Mouse (Mus musculus) ES-Bruce4 (cell line): ENCODE measurements at regions not wholly inside any gene's neighbourhood (a gene's known extent, or its start where the extent isn't known, plus 50 kb on each side); places are given as distances from the start of the nearest gene placed in this dataset.

ENCODE experiments used
- H3K27ac ChIP-seq: 2 replicates; pipeline ENCODE4 v1.5.1; 2012; ENCODE audit warnings: low read length, inconsistent platforms; ENCODE audit not compliant: insufficient read depth
- H3K27me3 ChIP-seq: 2 replicates; pipeline ENCODE4 v1.6.1; 2012; ENCODE audit warnings: mild to moderate bottlenecking, low read length, inconsistent platforms; ENCODE audit not compliant: control insufficient read depth, poor library complexity, insufficient read depth, severe bottlenecking
- H3K36me3 ChIP-seq: 2 replicates; pipeline ENCODE4 v1.6.1; 2012; ENCODE audit warnings: inconsistent platforms, mild to moderate bottlenecking, low read length, moderate library complexity; ENCODE audit not compliant: control insufficient read depth, poor library complexity, insufficient read depth, severe bottlenecking
- H3K4me1 ChIP-seq: one replicate; pipeline ENCODE4 v1.8.1; 2011; ENCODE audit warnings: low read length; ENCODE audit not compliant: control insufficient read depth, insufficient read depth
- H3K4me3 ChIP-seq: 2 replicates; pipeline ENCODE4 v1.5.1; 2011; ENCODE audit warnings: low read depth, mild to moderate bottlenecking, low read length
- H3K9ac ChIP-seq: 2 replicates; pipeline ENCODE4 v1.6.1; 2012; ENCODE audit warnings: low read depth, mild to moderate bottlenecking, inconsistent platforms; ENCODE audit not compliant: poor library complexity, severe bottlenecking
- H3K9me3 ChIP-seq: replicated peaks from 2 replicates; pipeline ENCODE4 v1.6.1; 2012; ENCODE audit warnings: mild to moderate bottlenecking, low read length, inconsistent platforms; ENCODE audit not compliant: control insufficient read depth, poor library complexity, insufficient read depth, severe bottlenecking
- CTCF ChIP-seq: IDR thresholded peaks from one replicate; pipeline ENCODE4 v1.8.1; 2011; ENCODE audit warnings: low read depth, low read length
- EP300 ChIP-seq: IDR thresholded peaks from 2 replicates; pipeline ENCODE4 v1.6.1; 2011; ENCODE audit warnings: low read depth, low read length; ENCODE audit not compliant: insufficient read depth
- POLR2A ChIP-seq: IDR thresholded peaks from one replicate; pipeline ENCODE4 v1.8.1; 2011; ENCODE audit warnings: low read length; ENCODE audit not compliant: insufficient read depth

GRCm38 (mm10) chr17:51362801-51363200 is 183.6 kb upstream of the Tbc1d5 start:
- Histone ChIP-seq H3K9ac (no peak overlapping the region), H3K27me3 (no peaks in the 10 kb centered on the region), H3K27ac (no peak overlapping the region), H3K36me3 (no peaks in the 10 kb centered on the region), H3K4me3 (no peak overlapping the region), H3K4me1 (no peaks in the 10 kb centered on the region), H3K9me3 (no peaks in the 10 kb centered on the region)
- TF ChIP-seq CTCF = no peak
- no peak for TF ChIP-seq POLR2A
- TF ChIP-seq EP300 = no peak

- no peaks in the 10 kb centered on the region for H3K36me3 ChIP-seq
- no peaks in the 10 kb centered on the region for H3K27me3 ChIP-seq
- no peaks in the 10 kb centered on the region for H3K4me1 ChIP-seq
- no peak overlapping the region for H3K9ac ChIP-seq
- no peak for TF ChIP-seq EP300
- H3K27ac ChIP-seq = no peak overlapping the region
- no peak overlapping the region for H3K4me3 ChIP-seq
- no peaks in the 10 kb centered on the region for H3K9me3 ChIP-seq
Measured at GRCm38 (mm10) chr17:51362271-51362670, 183.1 kb upstream of the Tbc1d5 start.

- H3K4me3 ChIP-seq = no peak overlapping the region
- H3K9ac ChIP-seq = no peak overlapping the region
- no peaks in the 10 kb centered on the region for H3K27me3 ChIP-seq
- TF ChIP-seq EP300 (no peak), CTCF (no peak), POLR2A (no peak)
- H3K36me3 ChIP-seq = no peaks in the 10 kb centered on the region
- H3K9me3 ChIP-seq = no peaks in the 10 kb centered on the region
- H3K27ac ChIP-seq = no peak overlapping the region
- H3K4me1 ChIP-seq = no peaks in the 10 kb centered on the region
Measured at GRCm38 (mm10) chr17:51358362-51358739, 179.2 kb upstream of the Tbc1d5 start.

- Histone ChIP-seq H3K9ac (no peak overlapping the region), H3K4me1 (no peaks in the 10 kb centered on the region), H3K9me3 (no peaks in the 10 kb centered on the region), H3K36me3 (no peaks in the 10 kb centered on the region), H3K4me3 (no peak overlapping the region), H3K27ac (no peak overlapping the region), H3K27me3 (no peaks in the 10 kb centered on the region)
- no peak for TF ChIP-seq EP300
- no peak for TF ChIP-seq CTCF
- no peak for TF ChIP-seq POLR2A
Measured at GRCm38 (mm10) chr17:51357690-51358361, 178.7 kb upstream of the Tbc1d5 start.

- Histone ChIP-seq H3K4me3 (no peak overlapping the region), H3K36me3 (no peaks in the 10 kb centered on the region), H3K9ac (no peak overlapping the region), H3K27ac (no peak overlapping the region), H3K4me1 (no peaks in the 10 kb centered on the region), H3K27me3 (no peaks in the 10 kb centered on the region), H3K9me3 (no peaks in the 10 kb centered on the region)
- TF ChIP-seq CTCF (no peak), EP300 (no peak), POLR2A (no peak)
Measured at GRCm38 (mm10) chr17:51356447-51356846, 177.3 kb upstream of the Tbc1d5 start.

- no peaks in the 10 kb centered on the region for H3K9me3 ChIP-seq
- H3K9ac ChIP-seq = no peak overlapping the region
- no peaks in the 10 kb centered on the region for H3K27me3 ChIP-seq
- TF ChIP-seq CTCF = no peak
- no peak for TF ChIP-seq POLR2A
- no peak for TF ChIP-seq EP300
- no peak overlapping the region for H3K4me3 ChIP-seq
- H3K4me1 ChIP-seq = no peaks in the 10 kb centered on the region
- no peaks in the 10 kb centered on the region for H3K36me3 ChIP-seq
- no peak overlapping the region for H3K27ac ChIP-seq
Measured at GRCm38 (mm10) chr17:51321868-51322267, 142.7 kb upstream of the Tbc1d5 start.

- no peaks in the 10 kb centered on the region for H3K36me3 ChIP-seq
- no peak overlapping the region for H3K27ac ChIP-seq
- H3K9me3 ChIP-seq = no peaks in the 10 kb centered on the region
- H3K9ac ChIP-seq = no peak overlapping the region
- H3K4me1 ChIP-seq = no peaks in the 10 kb centered on the region
- H3K27me3 ChIP-seq = no peaks in the 10 kb centered on the region
- no peak overlapping the region for H3K4me3 ChIP-seq
- no peak for TF ChIP-seq EP300
- TF ChIP-seq POLR2A = no peak
- TF ChIP-seq CTCF = no peak
Measured at GRCm38 (mm10) chr17:51321025-51321424, 141.9 kb upstream of the Tbc1d5 start.
